Comparison of ENCODE assay signal across 8 mouse cellular contexts in genomic region chr2:154790656-154791483, GRCm38 (mm10). TPM values are rescaled to one million over a fixed set of nuclear protein-coding genes. Genes with fewer than 3 reads are reported as not detected.
DNase-seq lines count a peak whose midpoint lies in the region; ATAC-seq and TF ChIP-seq lines count a peak whose summit lies in the region.

Gene Raly, plus strand, starts transcription at chr2:154791096.
Gene a, plus strand, starts transcription at chr2:154791402.

- 0 out of 2 replicates have a peak, but pooled peaks have one; percentile 44 for TF ChIP-seq EP300 in ES-Bruce4 (IDR thresholded peaks at IDR 0.05; ENCODE audit: insufficient read depth, low read depth, low read length)
- no peak; the same call in 1 of the 2 replicates for TF ChIP-seq EP300 in liver, postnatal 0 days (IDR thresholded peaks at IDR 0.05; ENCODE audit: low read depth)

- peak; percentile 90 for ATAC-seq in cerebellum, adult (ENCODE audit: insufficient number of reproducible peaks, low FRiP score, low TSS enrichment)
- ATAC-seq in forebrain, embryonic 13.5 days = peak; percentile 97
- ATAC-seq in liver, postnatal 0 days = peak; percentile 90
- ATAC-seq in neural tube, embryonic 14.5 days (ENCODE audit: low read depth) = peak; percentile 96

- H3K4me3 ChIP-seq in ES-Bruce4 (ENCODE audit: low read depth, low read length) = peak within 1 kb of the TSS; percentile 83
- H3K4me3 ChIP-seq in forebrain, embryonic 13.5 days = peak within 1 kb of the TSS; percentile 98
- peak within 1 kb of the TSS; percentile 87 for H3K4me3 ChIP-seq in liver, postnatal 0 days (ENCODE audit: low read depth, low read length)
- peak within 1 kb of the TSS; percentile 94 for H3K4me3 ChIP-seq in neural tube, embryonic 14.5 days (ENCODE audit: low read depth, low read length)

- peaks cover 2% of the 10 kb centered on the region for H3K4me1 ChIP-seq in ES-Bruce4 (ENCODE audit: control insufficient read depth, insufficient read depth, low read length)
- peaks cover 43% of the 10 kb centered on the region for H3K4me1 ChIP-seq in forebrain, embryonic 13.5 days
- H3K4me1 ChIP-seq in liver, postnatal 0 days (ENCODE audit: insufficient read depth) = peaks cover 46% of the 10 kb centered on the region
- H3K4me1 ChIP-seq in neural tube, embryonic 14.5 days (ENCODE audit: control insufficient read depth, insufficient read depth, low read length) = peaks cover 24% of the 10 kb centered on the region

- peak within 1 kb of the TSS; percentile 74 for H3K27ac ChIP-seq in ES-Bruce4 (ENCODE audit: insufficient read depth, low read length)
- peak within 1 kb of the TSS; percentile 98 for H3K27ac ChIP-seq in forebrain, embryonic 13.5 days
- peak within 1 kb of the TSS; percentile 99 for H3K27ac ChIP-seq in liver, postnatal 0 days (ENCODE audit: low read depth)
- H3K27ac ChIP-seq in neural tube, embryonic 14.5 days (ENCODE audit: low read depth, low read length) = peak within 1 kb of the TSS; percentile 99

- peak; percentile 96 to 97 for DNase-seq in heart, postnatal 10 days
- peak; percentile 92 for DNase-seq in large intestine, adult 2 months (ENCODE audit: low read depth, low spot score)
- DNase-seq in liver, postnatal 0 days = peak; percentile 99
- DNase-seq in testis, postnatal 10 days (ENCODE audit: low spot score) = peak; percentile 99

- peak; percentile 48 for TF ChIP-seq POLR2A in ES-Bruce4 (IDR thresholded peaks at IDR 0.05; ENCODE audit: insufficient read depth, low read length)

- no peaks in the 10 kb centered on the region for H3K9me3 ChIP-seq in ES-Bruce4 (replicated peaks; ENCODE audit: control insufficient read depth, insufficient read depth, low read length, poor library complexity, severe bottlenecking)
- no peaks in the 10 kb centered on the region for H3K9me3 ChIP-seq in forebrain, embryonic 13.5 days (replicated peaks)
- H3K9me3 ChIP-seq in liver, postnatal 0 days (ENCODE audit: low read length) = no peaks in the 10 kb centered on the region
- no peaks in the 10 kb centered on the region for H3K9me3 ChIP-seq in neural tube, embryonic 14.5 days (ENCODE audit: control insufficient read depth, low read length)

- H3K36me3 ChIP-seq in ES-Bruce4 (ENCODE audit: control insufficient read depth, insufficient read depth, low read length, poor library complexity, severe bottlenecking) = peaks cover 13% of the 10 kb centered on the region
- no peaks in the 10 kb centered on the region for H3K36me3 ChIP-seq in forebrain, embryonic 13.5 days (ENCODE audit: poor library complexity, severe bottlenecking)
- H3K36me3 ChIP-seq in liver, postnatal 0 days (replicated peaks; ENCODE audit: insufficient read depth, low read length) = peaks cover 4% of the 10 kb centered on the region; the same call in 1 of the 2 replicates
- H3K36me3 ChIP-seq in neural tube, embryonic 14.5 days (ENCODE audit: control insufficient read depth, insufficient read depth, low read length) = no peaks in the 10 kb centered on the region

- no peak for TF ChIP-seq CTCF in ES-Bruce4 (IDR thresholded peaks at IDR 0.05; ENCODE audit: low read depth, low read length)
- TF ChIP-seq CTCF in liver, postnatal 0 days (IDR thresholded peaks at IDR 0.05; ENCODE audit: low read depth) = peak; percentile 21; the same call in 1 of the 2 replicates

- intact Hi-C loops in heart, postnatal 10 days (cut with DNase I) = loop anchor here (5.0 to 10.0 kb wide), 2 partner anchors 64 to 101 kb away; partner anchors contain the start of gene Eif2s2

- 1% methylated on average over 47 of the region's 89 CpGs for WGBS in forebrain, embryonic 13.5 days
- WGBS in large intestine, adult 2 months = under 1% methylated on average over 88 of the region's 89 CpGs
- under 1% methylated on average over 67 of the region's 89 CpGs for WGBS in liver, postnatal 0 days (ENCODE audit: insufficient replicate concordance)
- WGBS in neural tube, embryonic 14.5 days = under 1% methylated on average over 66 of the region's 89 CpGs

- H3K4me2 ChIP-seq in forebrain, embryonic 13.5 days = peak within 1 kb of the TSS; percentile 89
- peak within 1 kb of the TSS; percentile 66 for H3K4me2 ChIP-seq in liver, postnatal 0 days (ENCODE audit: low read depth, low read length)
- peak within 1 kb of the TSS; percentile 91 for H3K4me2 ChIP-seq in neural tube, embryonic 14.5 days (ENCODE audit: low read depth, low read length)

- H3K27me3 ChIP-seq in ES-Bruce4 (ENCODE audit: control insufficient read depth, insufficient read depth, low read length, poor library complexity, severe bottlenecking) = no peaks in the 10 kb centered on the region
- no peaks in the 10 kb centered on the region for H3K27me3 ChIP-seq in forebrain, embryonic 13.5 days
- H3K27me3 ChIP-seq in liver, postnatal 0 days (ENCODE audit: insufficient read depth, low read length) = no peaks in the 10 kb centered on the region
- no peaks in the 10 kb centered on the region; the same call in 1 of the 2 replicates for H3K27me3 ChIP-seq in neural tube, embryonic 14.5 days (ENCODE audit: control insufficient read depth, insufficient read depth, low read length)

- peak within 1 kb of the TSS; percentile 98 for H3K9ac ChIP-seq in ES-Bruce4 (ENCODE audit: low read depth, poor library complexity, severe bottlenecking)
- H3K9ac ChIP-seq in forebrain, embryonic 13.5 days = peak within 1 kb of the TSS; percentile 96
- peak within 1 kb of the TSS; percentile 97 for H3K9ac ChIP-seq in liver, postnatal 0 days (replicated peaks)
- peak within 1 kb of the TSS; percentile 92 for H3K9ac ChIP-seq in neural tube, embryonic 14.5 days (replicated peaks; ENCODE audit: low read depth, low read length)

RNA-seq across cellular contexts. Expression of gene Raly, which starts in this region (rescaled TPM):
- 228 and 241 TPM in 2 replicates for polyA plus RNA-seq in ES-Bruce4 (2011; ENCODE audit: insufficient read depth, insufficient read length, low read depth, missing spikeins)
- polyA plus RNA-seq in forebrain, embryonic 13.5 days (2015; fragmentation: Nextera tagmentation; extraction: Ambion mirVana) = 33.1 and 41.4 TPM in 2 replicates
- 100 to 1,000 TPM; 162 to 171 TPM for total RNA-seq in heart, postnatal 10 days (2021)
- polyA plus RNA-seq in large intestine, adult 2 months (2012; rRNA removed) = 205 and 206 TPM in 2 replicates
- 10.0 and 12.1 TPM in 2 replicates for polyA plus RNA-seq in liver, postnatal 0 days (2015; fragmentation: Nextera tagmentation; extraction: Ambion mirVana)
- 27.5 and 34.5 TPM in 2 replicates for polyA plus RNA-seq in neural tube, embryonic 14.5 days (2014; fragmentation: Nextera tagmentation; extraction: Ambion mirVana)

RNA-seq across cellular contexts. Expression of gene a, which starts in this region (rescaled TPM):
- not detected in 2 replicates for polyA plus RNA-seq in ES-Bruce4 (2011; ENCODE audit: insufficient read depth, insufficient read length, low read depth, missing spikeins)
- 0.39 and 0.49 TPM in 2 replicates for polyA plus RNA-seq in forebrain, embryonic 13.5 days (2015; fragmentation: Nextera tagmentation; extraction: Ambion mirVana)
- total RNA-seq in heart, postnatal 10 days (2021) = not detected
- polyA plus RNA-seq in large intestine, adult 2 months (2012; rRNA removed) = 0.36 and 2.5 TPM in 2 replicates
- polyA plus RNA-seq in liver, postnatal 0 days (2015; fragmentation: Nextera tagmentation; extraction: Ambion mirVana) = 0.31 TPM in 1 of 2 replicates, not detected in the other
- not detected in 2 replicates for polyA plus RNA-seq in neural tube, embryonic 14.5 days (2014; fragmentation: Nextera tagmentation; extraction: Ambion mirVana)

Comparison
In these comparisons a context has a peak if more than half of its experiments do, and no peak if none do; other contexts are left out.
1. Peak in every context shown above with its lines: DNase-seq, ATAC-seq, H3K4me3 ChIP-seq and H3K27ac ChIP-seq.